Mouse (Mus musculus) midbrain, embryonic 15.5 days (tissue): ENCODE results near the gene Reln. TPM values are rescaled to one million over a fixed set of nuclear protein-coding genes. Genes with fewer than 3 reads are reported as not detected.

ENCODE experiments used
- ATAC-seq: fragments of 200-750 bp; cut with Nextera tagmentation; replicated peaks from 2 replicates; pipeline ENCODE4 v1.8.0; 2017; ENCODE audit warnings: moderate TSS enrichment
- H3K27ac ChIP-seq: fragments of 300-500 bp; sonication (generic); 2 replicates; pipeline ENCODE4 v1.5.1; 2015; ENCODE audit warnings: mild to moderate bottlenecking, inconsistent platforms
- H3K27me3 ChIP-seq: fragments of 300-500 bp; sonication (generic); replicated peaks from 2 replicates; pipeline ENCODE4 v1.6.1; 2015; ENCODE audit warnings: inconsistent platforms
- H3K36me3 ChIP-seq: fragments of 300-500 bp; sonication (generic); replicated peaks from 2 replicates; pipeline ENCODE4 v1.6.1; 2015; ENCODE audit warnings: inconsistent platforms
- H3K4me1 ChIP-seq: fragments of 300-500 bp; sonication (generic); 2 replicates; pipeline ENCODE4 v1.6.1; 2015; ENCODE audit warnings: inconsistent platforms
- H3K4me2 ChIP-seq: fragments of 300-500 bp; sonication (generic); 2 replicates; pipeline ENCODE4 v1.6.1; 2015; ENCODE audit warnings: inconsistent platforms, mild to moderate bottlenecking, moderate library complexity
- H3K4me3 ChIP-seq: fragments of 300-500 bp; sonication (generic); 2 replicates; pipeline ENCODE4 v1.5.1; 2015; ENCODE audit warnings: mild to moderate bottlenecking, inconsistent platforms
- H3K9ac ChIP-seq: fragments of 300-500 bp; sonication (generic); 2 replicates; pipeline ENCODE4 v1.6.1; 2015; ENCODE audit warnings: mild to moderate bottlenecking, inconsistent platforms
- H3K9me3 ChIP-seq: fragments of 300-500 bp; sonication (generic); 2 replicates; pipeline ENCODE4 v1.6.1; 2016; ENCODE audit warnings: inconsistent platforms
- WGBS: fragments of 180-500 bp; shearing (Covaris S2); methylation state at CpG from one replicate; pipeline ENCODE4 v1.1.7; 2015; ENCODE audit warnings: mixed read lengths; 5-methylcytosine and 5-hydroxymethylcytosine counted together
- polyA plus RNA-seq: library from polyadenylated mRNA; unstranded; fragments of >200 nt; fragmentation: Nextera tagmentation; extraction: Ambion mirVana; gene quantifications from 2 replicates; pipeline ENCODE4 v1.2.1, GENCODE M21; 2015

The Reln gene
- polyA plus RNA-seq, 1 experiment from 2014 or later, result 39.2 TPM

DNA sequence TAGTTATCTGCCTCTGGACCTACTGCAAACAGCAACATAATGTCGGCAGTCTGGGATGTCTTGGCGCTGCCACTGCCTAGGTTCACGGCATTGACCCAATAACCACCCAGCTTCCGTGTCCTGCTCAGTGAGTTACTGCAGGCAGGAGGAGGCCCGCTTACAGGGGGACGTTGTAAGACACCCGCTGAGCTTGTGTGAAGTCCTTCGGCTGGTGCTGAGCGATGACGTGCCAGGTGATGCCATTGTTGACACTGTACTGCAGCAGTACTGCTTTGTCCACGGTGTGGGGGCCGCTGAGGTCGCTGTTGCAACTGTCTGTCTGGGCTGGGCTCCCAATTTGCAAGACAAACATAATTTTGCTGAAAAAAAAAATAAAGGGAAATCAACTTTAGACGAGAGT lies 447.9 kb downstream of the Reln start:
- H3K4me3 ChIP-seq, result no peak overlapping the region
- H3K4me2 ChIP-seq, result no peak overlapping the region
- H3K36me3 ChIP-seq, result no peaks in the 10 kb centered on the region; the same call in 1 of the 2 replicates
- 82% methylated on average over 14 of the region's 14 CpGs for WGBS
- H3K27ac ChIP-seq, result no peak overlapping the region
- H3K27me3 ChIP-seq, result no peaks in the 10 kb centered on the region
- no peaks in the 10 kb centered on the region for H3K9me3 ChIP-seq
- H3K9ac ChIP-seq, result no peak overlapping the region
- H3K4me1 ChIP-seq, result no peaks in the 10 kb centered on the region
- ATAC-seq, result no peak

- WGBS, result 85% methylated on average over 3 of the region's 3 CpGs
- no peak for ATAC-seq
- H3K27ac ChIP-seq, result no peak overlapping the region
Measured at GRCm38 (mm10) chr5:21894168-21894567, 450.3 kb downstream of the Reln start.

GRCm38 (mm10) chr5:21866750-21867149 lies 477.8 kb downstream of the Reln start:
- no peaks in the 10 kb centered on the region for H3K9me3 ChIP-seq
- ATAC-seq, result peak; percentile 40; the same call in 1 of the 2 replicates
- H3K4me3 ChIP-seq, result peak overlapping the region; percentile 39; the same call in 1 of the 2 replicates
- H3K4me1 ChIP-seq, result peaks cover 13% of the 10 kb centered on the region
- H3K27ac ChIP-seq, result peak overlapping the region; percentile 40; the same call in 1 of the 2 replicates
- WGBS, result 65% methylated on average over 8 of the region's 8 CpGs
- H3K9ac ChIP-seq, result no peak overlapping the region
- peak overlapping the region; percentile 79 for H3K4me2 ChIP-seq
- no peaks in the 10 kb centered on the region for H3K27me3 ChIP-seq
- H3K36me3 ChIP-seq, result no peaks in the 10 kb centered on the region

More at GRCm38 (mm10) chr5:21894168-21894567, 450.3 kb downstream of the Reln start:
- H3K4me2 ChIP-seq, result no peak overlapping the region
- H3K27me3 ChIP-seq, result no peaks in the 10 kb centered on the region
- H3K4me1 ChIP-seq, result no peaks in the 10 kb centered on the region
- no peak overlapping the region for H3K9ac ChIP-seq
- H3K36me3 ChIP-seq, result no peaks in the 10 kb centered on the region; the same call in 1 of the 2 replicates
- H3K4me3 ChIP-seq, result no peak overlapping the region
- H3K9me3 ChIP-seq, result no peaks in the 10 kb centered on the region

GRCm38 (mm10) chr5:21866311-21866712 lies 478.2 kb downstream of the Reln start:
- ATAC-seq, result peak; percentile 95
- 5% methylated on average over 6 of the region's 6 CpGs for WGBS
- Histone ChIP-seq H3K36me3 (no peaks in the 10 kb centered on the region), H3K9me3 (no peaks in the 10 kb centered on the region), H3K27me3 (no peaks in the 10 kb centered on the region), H3K4me3 (peak overlapping the region; percentile 39), H3K9ac (no peak overlapping the region), H3K4me2 (peak overlapping the region; percentile 79), H3K27ac (peak overlapping the region; percentile 40), H3K4me1 (peaks cover 13% of the 10 kb centered on the region)

- Histone ChIP-seq H3K9me3 (no peaks in the 10 kb centered on the region), H3K27me3 (no peaks in the 10 kb centered on the region), H3K36me3 (no peaks in the 10 kb centered on the region), H3K9ac (0 out of 2 replicates have a peak within 1 kb of the TSS, but pooled peaks have one; percentile 25), H3K27ac (peak within 1 kb of the TSS; percentile 40), H3K4me3 (peak within 1 kb of the TSS; percentile 39), H3K4me1 (peaks cover 13% of the 10 kb centered on the region), H3K4me2 (peak within 1 kb of the TSS; percentile 79)
- under 1% methylated on average over 29 of the region's 29 CpGs for WGBS
- ATAC-seq, result peak; percentile 70
Measured at GRCm38 (mm10) chr5:21865346-21866107, 479.0 kb downstream of the Reln start, which contains the start of gene Slc26a5. Gene Slc26a5 (minus strand): TSS chr5:21865604.

- Histone ChIP-seq H3K27ac (no peak overlapping the region), H3K4me3 (no peak overlapping the region), H3K4me1 (no peaks in the 10 kb centered on the region), H3K9me3 (no peaks in the 10 kb centered on the region), H3K27me3 (no peaks in the 10 kb centered on the region), H3K4me2 (no peak overlapping the region), H3K9ac (no peak overlapping the region), H3K36me3 (no peaks in the 10 kb centered on the region)
- WGBS, result 89% methylated on average over 7 of the region's 7 CpGs
- no peak for ATAC-seq
Measured at GRCm38 (mm10) chr5:21858653-21859052, 485.8 kb downstream of the Reln start.

- no peaks in the 10 kb centered on the region for H3K27me3 ChIP-seq
- H3K4me3 ChIP-seq, result no peak overlapping the region
- ATAC-seq, result 0 out of 2 replicates have a peak, but pooled peaks have one; percentile 54
- H3K36me3 ChIP-seq, result no peaks in the 10 kb centered on the region
- H3K4me2 ChIP-seq, result no peak overlapping the region
- H3K9me3 ChIP-seq, result no peaks in the 10 kb centered on the region
- WGBS, result 45% methylated on average over 10 of the region's 10 CpGs
- no peak overlapping the region for H3K9ac ChIP-seq
- H3K4me1 ChIP-seq, result no peaks in the 10 kb centered on the region
- H3K27ac ChIP-seq, result no peak overlapping the region
Measured at GRCm38 (mm10) chr5:21851679-21852340, 492.7 kb downstream of the Reln start.

- Histone ChIP-seq H3K27me3 (no peaks in the 10 kb centered on the region), H3K27ac (no peak overlapping the region), H3K36me3 (no peaks in the 10 kb centered on the region), H3K4me2 (no peak overlapping the region), H3K9me3 (no peaks in the 10 kb centered on the region), H3K9ac (no peak overlapping the region), H3K4me3 (no peak overlapping the region), H3K4me1 (no peaks in the 10 kb centered on the region)
- no peak for ATAC-seq
- WGBS, result 88% methylated on average over 6 of the region's 6 CpGs
Measured at GRCm38 (mm10) chr5:21847438-21847837, 497.1 kb downstream of the Reln start.

DNA sequence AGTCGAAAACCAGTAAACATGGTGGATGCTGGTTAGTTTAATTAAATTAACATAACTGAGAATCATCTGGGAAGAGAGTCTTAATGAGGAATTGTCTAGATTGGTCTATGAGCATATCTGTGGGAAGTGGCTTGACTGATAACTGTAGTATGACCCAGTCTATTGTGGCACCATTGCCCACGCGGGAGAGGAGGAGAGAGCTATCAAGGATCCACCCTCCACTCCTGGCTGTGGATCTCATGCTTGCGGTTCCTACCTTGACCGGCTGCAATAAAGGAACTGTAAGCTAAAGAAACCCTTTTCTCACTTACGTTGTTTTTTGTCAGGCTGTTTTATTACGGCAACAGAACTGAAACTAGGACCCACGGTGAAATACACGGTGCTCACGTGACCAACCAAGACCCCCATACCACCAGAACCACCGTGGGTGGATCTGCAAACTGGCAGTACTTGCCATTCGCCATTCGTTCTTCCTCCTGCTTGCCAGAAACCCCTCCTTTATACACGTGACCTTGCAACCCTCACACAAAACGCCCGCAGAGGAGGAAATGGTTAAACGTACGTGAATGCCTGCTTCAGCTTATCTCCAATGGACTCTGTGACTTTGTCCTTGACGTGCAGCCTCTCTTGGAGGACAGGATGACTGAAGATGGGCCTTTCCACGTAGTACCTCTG lies 497.7 kb downstream of the Reln start:
- H3K4me1 ChIP-seq, result no peaks in the 10 kb centered on the region
- H3K4me3 ChIP-seq, result no peak overlapping the region
- WGBS, result 89% methylated on average over 20 of the region's 20 CpGs
- H3K9me3 ChIP-seq, result no peaks in the 10 kb centered on the region
- H3K27me3 ChIP-seq, result no peaks in the 10 kb centered on the region
- no peak overlapping the region for H3K27ac ChIP-seq
- H3K4me2 ChIP-seq, result no peak overlapping the region
- H3K9ac ChIP-seq, result no peak overlapping the region
- no peaks in the 10 kb centered on the region for H3K36me3 ChIP-seq
- ATAC-seq, result no peak

GRCm38 (mm10) chr5:21844676-21845075 lies 499.8 kb downstream of the Reln start:
- H3K4me2 ChIP-seq, result no peak overlapping the region
- H3K4me1 ChIP-seq, result no peaks in the 10 kb centered on the region
- no peaks in the 10 kb centered on the region for H3K27me3 ChIP-seq
- no peak overlapping the region for H3K27ac ChIP-seq
- no peaks in the 10 kb centered on the region for H3K36me3 ChIP-seq
- H3K4me3 ChIP-seq, result no peak overlapping the region
- H3K9ac ChIP-seq, result no peak overlapping the region
- 71% methylated on average over 4 of the region's 4 CpGs for WGBS
- no peaks in the 10 kb centered on the region for H3K9me3 ChIP-seq
- ATAC-seq, result no peak
